In the genomic region with DNA sequence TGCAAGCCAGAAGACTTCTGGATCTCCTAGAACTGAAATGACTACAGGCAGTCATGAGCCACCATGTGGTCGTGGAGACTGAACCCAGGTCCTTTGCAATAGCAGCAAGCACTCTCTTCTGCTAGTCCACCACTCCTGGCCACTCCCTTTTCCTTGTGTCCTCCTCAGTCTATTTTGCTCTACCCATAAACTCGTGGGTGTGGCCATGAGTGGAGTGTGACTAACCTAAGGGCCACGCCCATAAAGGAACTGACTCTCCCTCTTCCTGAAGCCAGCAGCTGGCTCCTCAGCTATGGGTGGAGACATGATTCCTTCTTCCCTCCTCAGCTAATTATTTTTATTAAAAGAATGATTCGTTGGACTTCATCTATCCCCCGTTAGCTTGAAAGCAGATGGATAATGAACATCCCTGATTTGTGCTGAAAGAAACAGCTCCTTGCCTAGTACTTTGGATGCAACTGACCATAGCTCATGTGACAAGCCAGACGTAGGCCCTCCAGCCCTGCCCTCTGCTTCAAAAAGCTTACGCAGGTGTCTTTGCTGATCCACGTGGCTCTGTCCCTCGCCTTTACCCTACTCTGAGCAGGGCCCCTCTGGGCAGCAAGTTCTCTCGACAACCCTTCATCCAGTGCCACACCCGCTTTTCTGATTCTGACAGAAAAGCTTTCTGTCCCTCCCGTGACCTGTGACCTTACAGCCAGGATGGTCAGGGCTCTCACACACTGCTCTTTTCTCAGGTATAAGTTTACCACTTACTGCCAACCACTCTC, we compare ENCODE assay signal across 10 mouse cellular contexts. TPM values are rescaled to one million over a fixed set of nuclear protein-coding genes. Genes with fewer than 3 reads are reported as not detected.
A peak's percentile ranks its signal among the peaks of the same experiment; 100 is the strongest.
DNase-seq lines count a peak whose midpoint lies in the region; ATAC-seq and TF ChIP-seq lines count a peak whose summit lies in the region.
"Had no signal": no experiment of that assay in that cellular context is flagged by ENCODE, and none has a peak within 500 bp of the region (broad histone marks: within the 10 kb centered on the region; RNA-seq: fewer than 3 reads in every experiment).

No protein-coding gene starts in this region.

- peaks cover 2% of the 10 kb centered on the region for H3K27me3 ChIP-seq in heart, adult 2 months (ENCODE audit: control insufficient read depth, insufficient read depth, low read length)
- H3K27me3 ChIP-seq in intestine, embryonic 14.5 days (replicated peaks; ENCODE audit: control insufficient read depth, insufficient read depth, low read length) = peaks cover 27% of the 10 kb centered on the region
- H3K27me3 ChIP-seq in forebrain, embryonic 12.5 days = peaks cover 39% of the 10 kb centered on the region

- no peaks in the 10 kb centered on the region for H3K9me3 ChIP-seq in intestine, embryonic 14.5 days (ENCODE audit: control insufficient read depth, low read length)
- H3K9me3 ChIP-seq in forebrain, embryonic 12.5 days = no peaks in the 10 kb centered on the region
- H3K9me3 ChIP-seq: limb, embryonic 12.5 days; neural tube, embryonic 13.5 days had no signal

- no peak overlapping the region for H3K4me2 ChIP-seq in intestine, embryonic 14.5 days (ENCODE audit: low read length)
- H3K4me2 ChIP-seq in forebrain, embryonic 12.5 days = no peak overlapping the region
- H3K4me2 ChIP-seq: limb, embryonic 12.5 days; neural tube, embryonic 13.5 days had no signal

- WGBS in heart, adult 2 months = 60% methylated on average over 12 of the region's 12 CpGs
- 67% methylated on average over 12 of the region's 12 CpGs for WGBS in intestine, embryonic 14.5 days
- 72% methylated on average over 12 of the region's 12 CpGs for WGBS in forebrain, embryonic 12.5 days

- no peak for TF ChIP-seq EP300 in heart, adult 2 months (IDR thresholded peaks at IDR 0.05; ENCODE audit: insufficient read depth, low read depth, low read length)

- H3K4me3 ChIP-seq in heart, adult 2 months = no peak overlapping the region
- H3K4me3 ChIP-seq in intestine, embryonic 14.5 days (ENCODE audit: low read depth, low read length) = no peak overlapping the region
- H3K4me3 ChIP-seq in forebrain, embryonic 12.5 days (replicated peaks) = no peak overlapping the region
- H3K4me3 ChIP-seq: limb, embryonic 12.5 days; neural tube, embryonic 13.5 days had no signal

- no peak for TF ChIP-seq CTCF in heart, adult 2 months (IDR thresholded peaks at IDR 0.05)

- no peaks in the 10 kb centered on the region; the same call in 1 of the 2 replicates for H3K4me1 ChIP-seq in heart, adult 2 months (ENCODE audit: control insufficient read depth, insufficient read depth, low read length)
- peaks cover 10% of the 10 kb centered on the region for H3K4me1 ChIP-seq in intestine, embryonic 14.5 days (replicated peaks; ENCODE audit: control insufficient read depth, insufficient read depth, low read length)
- H3K4me1 ChIP-seq in forebrain, embryonic 12.5 days = peaks cover 11% of the 10 kb centered on the region

- no peaks in the 10 kb centered on the region for H3K79me2 ChIP-seq in heart, adult 2 months (replicated peaks; ENCODE audit: control insufficient read depth, insufficient read depth, low read length)

- DNase-seq in heart, adult 2 months = no peak
- no peak for DNase-seq in heart, adult 8-10 months (ENCODE audit: low spot score)
- peak; percentile 79 for DNase-seq in ES-CJ7 (ENCODE audit: low read depth, low spot score)
- DNase-seq in intestine, embryonic 14.5 days (ENCODE audit: low spot score) = no peak
- peak; percentile 41 for DNase-seq in lung, postnatal 14 days
- no peak for DNase-seq in embryo, embryonic 10 days (ENCODE audit: low spot score)
- no peak for DNase-seq in left cerebral cortex, adult 18-20 months (ENCODE audit: low spot score in 2 of 2)

- no peak overlapping the region for H3K9ac ChIP-seq in heart, adult 2 months (ENCODE audit: low read depth, low read length)
- H3K9ac ChIP-seq in intestine, embryonic 14.5 days (ENCODE audit: low read length) = no peak overlapping the region
- H3K9ac ChIP-seq in forebrain, embryonic 12.5 days = no peak overlapping the region
- H3K9ac ChIP-seq: limb, embryonic 12.5 days; neural tube, embryonic 13.5 days had no signal

- H3K27ac ChIP-seq in heart, adult 2 months = 0 out of 2 replicates have a peak overlapping the region, but pooled peaks have one; percentile 6
- H3K27ac ChIP-seq in intestine, embryonic 14.5 days (ENCODE audit: low read depth) = no peak overlapping the region
- H3K27ac ChIP-seq in forebrain, embryonic 12.5 days = no peak overlapping the region
- H3K27ac ChIP-seq: limb, embryonic 12.5 days; neural tube, embryonic 13.5 days had no signal

- intact Hi-C loops in heart, adult 2 months (cut with DNase I) = loop anchor here (5.0 to 10.0 kb wide), 3 partner anchors 50 to 307 kb away; partner anchors contain the start of genes Cul4a, Lamp1 and Pcid2

- H3K36me3 ChIP-seq in heart, adult 2 months (ENCODE audit: control insufficient read depth, insufficient read depth, low read length) = no peaks in the 10 kb centered on the region
- H3K36me3 ChIP-seq in intestine, embryonic 14.5 days (ENCODE audit: control insufficient read depth, insufficient read depth, low read length) = no peaks in the 10 kb centered on the region
- H3K36me3 ChIP-seq in forebrain, embryonic 12.5 days (replicated peaks) = no peaks in the 10 kb centered on the region
- H3K36me3 ChIP-seq: limb, embryonic 12.5 days; neural tube, embryonic 13.5 days had no signal

- ATAC-seq in intestine, embryonic 14.5 days (replicated peaks; ENCODE audit: low FRiP score, low TSS enrichment, low read depth) = peak; percentile 44; the same call in 1 of the 2 replicates
- ATAC-seq in forebrain, embryonic 12.5 days (ENCODE audit: low FRiP score) = no peak

- no peak for TF ChIP-seq POLR2A in heart, adult 2 months (IDR thresholded peaks at IDR 0.05; ENCODE audit: insufficient read depth, low read depth, low read length)

RNA-seq across cellular contexts. Expression of gene Grtp1, which starts 4.1 kb away (rescaled TPM):
- 1 to 10 TPM; 3.9 to 5.1 TPM for total RNA-seq in heart, adult 2 months (2021)
- 3.8 and 5.6 TPM in 2 replicates for polyA plus RNA-seq in heart, adult 2 months (2012; rRNA removed)
- total RNA-seq in heart, adult 8-10 months (2022) = 1 to 10 TPM; 3.7 to 6.6 (median 4.6) TPM
- polyA plus RNA-seq in intestine, embryonic 14.5 days (2014; fragmentation: Nextera tagmentation; extraction: Ambion mirVana) = 49.1 and 55.6 TPM in 2 replicates
- polyA plus RNA-seq in forebrain, embryonic 12.5 days (2016; fragmentation: Nextera tagmentation; extraction: Ambion mirVana) = 19.3 and 19.9 TPM in 2 replicates
- total RNA-seq in left cerebral cortex, adult 18-20 months (2021) = 1 to 10 TPM; 5.1 to 5.2 TPM

RNA-seq across cellular contexts. Expression of gene Lamp1, which starts 45.6 kb away (rescaled TPM):
- 100 to 1,000 TPM; 406 to 437 TPM for total RNA-seq in heart, adult 2 months (2021)
- 462 and 645 TPM in 2 replicates for polyA plus RNA-seq in heart, adult 2 months (2012; rRNA removed)
- total RNA-seq in heart, adult 8-10 months (2022) = 100 to 1,000 TPM; 413 to 443 (median 429) TPM
- polyA plus RNA-seq in intestine, embryonic 14.5 days (2014; fragmentation: Nextera tagmentation; extraction: Ambion mirVana) = 310 and 321 TPM in 2 replicates
- polyA plus RNA-seq in forebrain, embryonic 12.5 days (2016; fragmentation: Nextera tagmentation; extraction: Ambion mirVana) = 207 and 213 TPM in 2 replicates
- total RNA-seq in left cerebral cortex, adult 18-20 months (2021) = 100 to 1,000 TPM; 269 to 280 TPM

RNA-seq across cellular contexts. Expression of gene Adprhl1, which starts 49.4 kb away (rescaled TPM):
- 100 to 1,000 TPM; 587 to 599 TPM for total RNA-seq in heart, adult 2 months (2021)
- polyA plus RNA-seq in heart, adult 2 months (2012; rRNA removed) = 371 and 464 TPM in 2 replicates
- 100 to 1,000 TPM; 586 to 686 (median 600) TPM for total RNA-seq in heart, adult 8-10 months (2022)
- 0.17 and 0.27 TPM in 2 replicates for polyA plus RNA-seq in intestine, embryonic 14.5 days (2014; fragmentation: Nextera tagmentation; extraction: Ambion mirVana)
- polyA plus RNA-seq in forebrain, embryonic 12.5 days (2016; fragmentation: Nextera tagmentation; extraction: Ambion mirVana) = 0.13 TPM in 1 of 2 replicates, not detected in the other
- 1 to 10 TPM; 1.0 to 1.6 TPM for total RNA-seq in left cerebral cortex, adult 18-20 months (2021)

Comparison
In these comparisons a context has a peak if more than half of its experiments do, and no peak if none do; other contexts are left out.
1. DNase-seq: peak in ES-CJ7 (single experiment) and lung, postnatal 14 days (single experiment); none in heart, adult 2 months (0 of 2), heart, adult 8-10 months (single experiment), intestine, embryonic 14.5 days (single experiment), embryo, embryonic 10 days (single experiment) and left cerebral cortex, adult 18-20 months (0 of 2).
2. RNA of gene Adprhl1, which starts 49.4 kb away (total RNA-seq): 586 to 686 TPM in heart, adult 8-10 months and 587 to 599 TPM in heart, adult 2 months; 1.0 to 1.6 TPM in left cerebral cortex, adult 18-20 months; every median in the first group is over 100 times any median in the second.